Mouse (Mus musculus) testis, adult 2 months (tissue): ENCODE results near the gene Fbxl5.

Experiments used
- CTCF ChIP-seq: fragments of 200-500 bp; IDR thresholded peaks from 2 replicates; pipeline ENCODE4 v1.5.1; 2012; ENCODE audit warnings: low read depth, mild to moderate bottlenecking, inconsistent platforms, low read length, moderate library complexity; ENCODE audit not compliant: control insufficient read depth, insufficient read depth, insufficient replicate concordance
- POLR2A ChIP-seq: fragments of 200-500 bp; IDR thresholded peaks from 2 replicates; pipeline ENCODE4 v1.6.1; 2012; ENCODE audit warnings: low read depth, mild to moderate bottlenecking, inconsistent platforms, low read length, moderate library complexity; ENCODE audit not compliant: control insufficient read depth

DNA sequence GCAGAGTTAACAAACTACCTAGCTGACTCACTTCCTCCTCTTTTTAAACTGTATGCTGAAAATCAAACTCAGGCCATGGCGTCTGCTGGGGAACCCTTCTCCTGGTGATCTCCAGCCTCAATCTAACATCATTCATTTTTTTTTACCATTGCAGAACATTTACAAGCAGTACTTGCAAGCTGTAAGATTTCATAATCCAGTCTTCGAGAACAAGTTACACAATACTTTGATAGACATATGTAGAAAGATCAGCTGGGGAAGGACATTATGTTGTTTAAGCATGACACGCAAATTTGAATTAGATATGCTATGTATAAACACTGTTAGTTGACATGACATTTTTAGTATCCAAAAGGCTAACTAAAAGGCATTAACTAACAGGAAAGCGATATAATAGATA, 19.6 kb downstream of the Fbxl5 start:
- no peak for TF ChIP-seq CTCF
- TF ChIP-seq POLR2A: no peak
